Mouse (Mus musculus): Measurements from ENCODE around the gene Prss41.
"Not testable (repeated sequence)": the region's sequence is repeated elsewhere in the genome, so short reads cannot be mapped to it uniquely, and the experiment has no call there.

Prss41 gene

GRCm38 (mm10) chr17:23843812-23844273, at the start of gene Prss41, which contains the start of gene Prss32:
Gene Prss41 (minus strand): TSS chr17:23844172.
Gene Prss32 (plus strand): TSS chr17:23843855.
- DNase-seq (ENCODE audit: low spot score in 2 of 2), result peak in 1 of 2 experiments; percentile 32

DNA sequence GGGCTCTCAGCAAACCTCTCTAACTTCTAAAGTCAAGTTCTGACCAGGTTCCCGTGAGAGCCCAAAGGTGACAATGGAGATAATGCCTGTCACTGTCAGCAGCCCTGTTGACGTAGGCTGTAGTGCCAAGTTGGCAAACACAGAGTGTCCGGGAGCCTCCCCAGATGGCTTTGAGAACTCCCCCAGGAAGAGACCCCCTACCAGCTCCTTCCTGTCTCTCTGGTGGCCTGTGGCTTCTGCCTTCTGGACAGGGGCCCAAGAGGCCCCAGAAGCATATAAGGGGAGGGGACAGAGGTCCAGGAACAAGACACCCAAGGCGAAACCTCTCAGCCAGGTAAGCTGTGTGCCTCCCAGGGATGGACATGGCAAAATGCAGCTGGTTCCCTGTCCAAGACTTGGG, 36.6 kb upstream of the Prss41 start, which contains the start of the genes Dcpp1 and Dcpp2:
Gene Dcpp1 (plus strand): TSS at position 301 of the 400 bp plus-strand sequence.
Gene Dcpp2 (plus strand): TSS at position 305 of the 400 bp plus-strand sequence.
- DNase-seq (ENCODE audit: low spot score in 2 of 2), result not testable (repeated sequence)

DNA sequence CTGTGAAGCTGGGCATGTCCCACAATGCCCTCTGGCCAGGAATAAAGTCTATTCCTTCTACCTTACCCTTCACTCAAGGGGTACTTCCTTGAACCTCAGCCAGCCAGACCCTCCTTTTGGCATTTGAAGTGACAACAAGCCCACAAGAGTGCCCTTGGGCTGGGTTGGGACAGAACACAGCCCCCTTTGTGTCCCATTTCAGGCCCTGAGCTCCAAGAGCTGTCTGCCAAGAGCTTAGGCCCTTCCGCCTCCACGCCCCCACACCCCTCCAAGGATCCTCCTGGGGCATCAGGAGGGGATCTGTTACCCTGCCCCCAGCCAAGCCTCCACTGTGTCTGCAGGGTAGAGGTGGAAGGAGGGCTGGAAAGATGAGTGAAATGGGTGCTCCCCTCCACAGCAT, 33.2 kb upstream of the Prss41 start:
- no peak for DNase-seq (ENCODE audit: low spot score in 2 of 2)

DNA sequence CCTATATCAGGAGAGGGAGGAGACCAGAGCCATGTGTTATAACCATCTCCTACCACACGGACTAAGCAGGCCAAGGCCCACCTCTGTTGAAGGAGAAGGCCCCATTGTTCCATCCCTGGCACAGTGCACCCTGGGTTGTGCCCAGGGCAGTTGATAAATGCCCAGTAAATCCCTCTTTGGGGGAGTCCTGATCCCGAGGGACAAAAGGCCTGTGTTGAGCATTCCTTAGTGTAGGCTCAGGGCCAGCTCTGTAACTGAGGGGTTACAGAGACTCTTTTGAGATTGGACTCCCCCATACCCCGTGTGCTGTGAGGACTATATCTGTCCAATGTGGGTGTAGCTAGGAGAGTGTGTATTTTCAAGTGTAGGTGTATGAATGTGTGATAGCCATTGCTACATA, 32.8 kb upstream of the Prss41 start:
- DNase-seq (ENCODE audit: low spot score in 2 of 2), result no peak

DNA sequence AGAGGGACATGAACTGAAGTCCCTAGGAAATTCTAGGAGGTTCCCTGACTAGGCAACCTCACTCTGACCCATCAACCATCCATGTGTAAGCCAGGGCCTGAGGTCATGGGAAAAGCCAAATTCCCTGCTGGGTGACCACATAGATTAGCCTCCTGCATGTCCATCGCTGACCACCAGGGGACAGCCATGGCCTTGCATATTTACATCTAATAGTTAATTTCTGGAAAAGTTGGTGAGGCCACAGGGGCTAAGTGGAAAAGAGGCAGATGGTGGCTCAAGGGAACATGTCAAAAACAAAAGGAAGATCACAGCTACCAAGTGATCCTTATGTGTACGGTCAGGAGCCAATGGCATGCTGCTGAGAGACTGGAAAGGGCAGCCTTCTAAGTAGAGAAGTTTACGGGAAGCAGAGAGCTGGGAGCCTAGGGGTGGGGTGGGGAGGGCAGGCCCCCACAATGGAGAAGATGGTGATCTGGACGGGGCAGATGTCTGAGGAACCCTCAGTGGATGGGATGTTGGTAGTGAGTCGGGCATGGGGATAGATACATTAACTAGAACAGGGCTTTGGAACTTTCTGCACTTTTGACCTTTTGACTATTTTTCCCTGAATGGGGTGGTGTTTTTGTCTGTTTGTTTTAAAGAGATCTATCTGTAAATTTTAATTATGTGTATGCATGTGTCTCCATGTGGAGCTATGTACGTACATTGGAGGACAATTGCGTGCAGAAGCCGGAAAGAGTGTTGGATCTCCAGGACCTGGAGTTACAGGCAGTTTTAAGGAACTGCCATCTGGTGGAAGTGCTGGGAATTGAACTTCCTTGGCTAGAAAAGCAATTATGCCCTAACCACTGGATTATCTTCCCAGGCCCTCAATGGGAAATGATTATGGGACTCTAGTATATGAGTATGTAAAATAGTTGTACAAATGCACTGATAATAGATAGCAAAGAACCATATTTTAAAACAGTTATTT, 30.2 kb upstream of the Prss41 start:
- DNase-seq (ENCODE audit: low spot score in 2 of 2), result peak in 1 of 2 experiments; percentile 47

GRCm38 (mm10) chr17:23868513-23868912, 24.5 kb upstream of the Prss41 start:
- DNase-seq (ENCODE audit: low spot score in 2 of 2), result peak in 1 of 2 experiments; percentile 48

GRCm38 (mm10) chr17:23867756-23868155, 23.8 kb upstream of the Prss41 start, which contains the start of gene Prss21:
Gene Prss21 (plus strand): TSS chr17:23868056.
- no peak for DNase-seq (ENCODE audit: low spot score in 2 of 2)

- peak in 1 of 2 experiments; percentile 25 for DNase-seq (ENCODE audit: low spot score in 2 of 2)
Observed at GRCm38 (mm10) chr17:23862926-23863325, 19.0 kb upstream of the Prss41 start.

DNA sequence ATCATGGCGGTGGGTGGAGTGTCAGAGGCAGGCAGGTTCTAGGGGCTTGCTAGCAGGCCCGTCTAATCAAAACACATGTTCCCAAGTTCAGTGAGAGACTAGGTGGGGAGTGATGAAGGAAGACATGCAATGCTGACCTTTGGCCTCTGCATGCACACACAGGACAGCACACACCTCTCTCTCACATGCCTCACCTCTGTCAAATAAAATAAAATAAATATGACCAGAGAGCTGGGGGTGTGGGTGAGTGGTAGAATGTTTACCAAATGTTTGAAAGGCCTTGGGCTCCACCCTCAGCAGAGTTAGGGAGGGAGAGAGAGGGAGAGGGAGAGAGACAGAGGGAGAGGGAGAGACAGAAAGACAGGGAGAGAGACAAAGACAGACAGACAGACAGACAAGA, 13.9 kb upstream of the Prss41 start:
- peak in 1 of 2 experiments; percentile 28 for DNase-seq (ENCODE audit: low spot score in 2 of 2)

- DNase-seq (ENCODE audit: low spot score in 2 of 2), result no peak
Observed at GRCm38 (mm10) chr17:23857193-23857592, 13.2 kb upstream of the Prss41 start.

GRCm38 (mm10) chr17:23854229-23854765, 10.3 kb upstream of the Prss41 start:
- no peak for DNase-seq (ENCODE audit: low spot score in 2 of 2)

DNA sequence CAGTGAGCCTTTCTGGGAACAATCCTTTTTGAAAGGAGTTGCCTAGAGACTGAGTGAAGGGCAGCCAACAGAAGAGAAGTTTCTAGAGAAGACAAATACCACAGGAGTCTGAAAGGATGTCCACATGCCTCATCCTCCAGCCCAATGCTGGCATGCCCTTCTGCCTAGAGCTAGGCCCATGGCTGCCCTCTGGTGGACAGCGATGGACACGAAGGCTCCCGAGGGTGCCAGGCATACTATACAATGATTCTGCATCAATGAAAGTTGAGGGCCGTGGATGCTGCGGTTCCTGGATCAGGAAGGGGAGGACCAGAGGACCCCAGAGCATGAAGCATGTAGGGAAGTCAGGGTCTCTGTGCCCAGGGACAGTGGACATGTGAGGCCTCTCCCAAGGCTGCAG, 9.3 kb upstream of the Prss41 start:
- DNase-seq (ENCODE audit: low spot score in 2 of 2), result peak in 1 of 2 experiments; percentile 48

GRCm38 (mm10) chr17:23850853-23851749, 7.1 kb upstream of the Prss41 start:
- DNase-seq (ENCODE audit: low spot score in 2 of 2), result peak; percentile 56 to 59

DNA sequence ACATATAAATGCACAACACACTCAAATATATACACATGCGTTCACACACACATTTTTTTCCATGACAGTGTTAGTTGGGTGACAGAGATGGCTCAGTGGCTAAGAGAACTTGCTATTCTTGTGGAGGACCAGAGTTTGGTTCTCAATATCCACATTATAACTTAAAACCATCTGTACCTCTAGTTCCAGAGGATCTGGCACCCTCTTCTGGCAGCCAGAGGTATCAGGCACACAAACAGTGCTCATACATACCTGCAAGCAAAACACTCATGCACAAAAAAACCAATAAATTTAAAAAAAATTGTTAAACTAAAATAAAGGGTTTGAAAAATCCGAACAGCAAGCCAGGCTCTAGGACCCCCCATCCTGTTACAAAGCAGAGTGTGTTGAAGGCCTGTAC, 6.1 kb upstream of the Prss41 start:
- no peak for DNase-seq (ENCODE audit: low spot score in 2 of 2)

GRCm38 (mm10) chr17:23843141-23843811, 696 bp downstream of the Prss41 start:
- no peak for DNase-seq (ENCODE audit: low spot score in 2 of 2)

DNA sequence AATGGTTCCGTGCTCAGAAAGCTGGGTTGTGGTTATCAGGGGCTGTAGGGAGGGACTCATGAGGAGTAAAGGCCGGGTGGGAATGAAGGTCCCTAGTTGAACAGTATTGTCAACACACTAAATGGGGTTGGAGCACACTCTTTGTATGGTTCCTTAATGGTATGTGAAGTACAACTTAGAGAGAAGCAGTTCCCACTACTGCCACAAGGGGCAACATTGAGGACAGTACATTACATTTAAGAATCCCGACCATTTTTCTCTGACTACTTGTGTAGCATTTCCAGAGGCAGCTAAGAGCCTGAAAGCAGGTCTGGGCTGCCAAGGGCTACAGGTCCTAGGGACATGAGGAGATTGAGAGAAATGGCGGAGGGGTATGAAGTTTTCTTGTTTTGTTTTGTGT, 2.8 kb downstream of the Prss41 start:
- DNase-seq (ENCODE audit: low spot score in 2 of 2), result peak in 1 of 2 experiments; percentile 34

- DNase-seq (ENCODE audit: low spot score in 2 of 2), result no peak
Observed at GRCm38 (mm10) chr17:23836006-23836575, 7.9 kb downstream of the Prss41 start, which contains the start of gene Prss33. Gene Prss33 (minus strand): TSS chr17:23836056.

DNA sequence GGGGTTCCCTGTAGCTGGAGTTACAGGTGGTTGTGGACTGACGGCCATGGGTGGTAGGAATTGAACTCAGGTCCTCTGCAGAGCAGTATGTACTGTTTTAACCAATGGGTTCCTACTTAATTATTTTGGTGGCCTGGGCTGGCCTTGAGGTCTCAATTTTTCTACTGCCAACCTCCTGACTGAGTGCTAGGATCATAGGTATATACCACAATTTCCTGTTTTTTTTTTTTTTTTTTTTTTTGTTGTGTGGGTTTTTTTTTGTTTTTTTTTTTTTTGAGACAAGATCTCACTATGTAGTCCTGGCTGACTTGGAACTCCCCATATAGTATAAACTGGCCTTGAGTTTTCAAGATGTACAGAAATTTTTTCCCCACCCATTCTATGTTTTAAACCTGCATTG, 12.8 kb downstream of the Prss41 start:
- DNase-seq (ENCODE audit: low spot score in 2 of 2), result no peak

GRCm38 (mm10) chr17:23829064-23829619, 14.8 kb downstream of the Prss41 start, which contains the start of gene Elob:
Gene Elob (minus strand): TSS chr17:23829136.
- peak; percentile 68 to 82 for DNase-seq (ENCODE audit: low spot score in 2 of 2)
